Mouse (Mus musculus) heart, postnatal 0 days (tissue): ENCODE data around the gene Hsf2bp. TPM values are rescaled to one million over a fixed set of nuclear protein-coding genes. Genes with fewer than 3 reads are reported as not detected.

ENCODE experiments used
- ATAC-seq: fragments of 200-750 bp; cut with Nextera tagmentation; 2 replicates; pipeline ENCODE4 v1.8.0; 2017; ENCODE audit warnings: low read depth, moderate number of reproducible peaks, moderate library complexity; ENCODE audit not compliant: insufficient read depth
- DNase-seq: peaks from one replicate; pipeline ENCODE4 v3.0.0-alpha.2; 2016; ENCODE audit warnings: low spot score
- H3K27ac ChIP-seq: fragments of 300-500 bp; sonication (generic); 2 replicates; pipeline ENCODE4 v1.5.1; 2014; ENCODE audit warnings: low read depth, mild to moderate bottlenecking
- H3K27me3 ChIP-seq: fragments of 300-500 bp; sonication (generic); 2 replicates; pipeline ENCODE4 v1.6.1; 2014; ENCODE audit warnings: low read length, mixed read lengths; ENCODE audit not compliant: control insufficient read depth, insufficient read depth
- H3K36me3 ChIP-seq: fragments of 300-500 bp; sonication (generic); replicated peaks from 2 replicates; pipeline ENCODE4 v1.6.1; 2014; ENCODE audit warnings: low read length, mixed read lengths; ENCODE audit not compliant: control insufficient read depth, insufficient read depth
- H3K4me1 ChIP-seq: fragments of 300-500 bp; sonication (generic); 2 replicates; pipeline ENCODE4 v1.6.1; 2014; ENCODE audit warnings: antibody characterized with exemption; ENCODE audit not compliant: control insufficient read depth, insufficient read depth
- H3K4me2 ChIP-seq: fragments of 300-500 bp; sonication (generic); 2 replicates; pipeline ENCODE4 v1.6.1; 2014; ENCODE audit warnings: low read depth, mild to moderate bottlenecking, low read length, moderate library complexity
- H3K4me3 ChIP-seq: fragments of 300-500 bp; sonication (generic); 2 replicates; pipeline ENCODE4 v1.5.1; 2014; ENCODE audit warnings: low read depth, low read length
- H3K9ac ChIP-seq: fragments of 300-500 bp; sonication (generic); replicated peaks from 2 replicates; pipeline ENCODE4 v1.6.1; 2014; ENCODE audit warnings: low read depth, low read length, mixed read lengths
- H3K9me3 ChIP-seq: fragments of 300-500 bp; sonication (generic); replicated peaks from 2 replicates; pipeline ENCODE4 v1.6.1; 2016; ENCODE audit warnings: low read length; ENCODE audit not compliant: control insufficient read depth
- CTCF ChIP-seq: IDR thresholded peaks from 2 replicates; pipeline ENCODE4 v1.5.1; 2016; ENCODE audit warnings: antibody characterized with exemption, control low read depth, low read depth
- EP300 ChIP-seq: IDR thresholded peaks from 2 replicates; pipeline ENCODE4 v1.6.1; 2016; ENCODE audit warnings: antibody characterized with exemption, low read depth
- WGBS: fragments of 180-500 bp; shearing (Covaris S2); extraction: QIAGEN DNeasy Blood & Tissue Kit; methylation state at CpG from one replicate; pipeline ENCODE4 v1.1.7; 2014; 5-methylcytosine and 5-hydroxymethylcytosine counted together
- polyA plus RNA-seq: library from polyadenylated mRNA; unstranded; fragments of >200 nt; fragmentation: Nextera tagmentation; extraction: Ambion mirVana; gene quantifications from 2 replicates; pipeline ENCODE4 v1.2.1, GENCODE M21; 2015
- total RNA-seq: library from RNA; depleted of rRNA; stranded (reverse); fragments of >200 nt; gene quantifications from 2 replicates; pipeline ENCODE4 v1.2.3, GENCODE M21; 2014; ENCODE audit warnings: low replicate concordance

Gene Hsf2bp
- total and polyA plus RNA-seq, 2 experiments from 2014 or later = 0.19 TPM; not detected in 1

- no peak overlapping the region for H3K4me2 ChIP-seq
- TF ChIP-seq EP300 (no peak), CTCF (no peak)
- WGBS = 84% methylated on average over 23 of the region's 23 CpGs
- ATAC-seq (no peak), DNase-seq (no peak)
- peaks cover 12% of the 10 kb centered on the region for H3K4me1 ChIP-seq
- H3K36me3 ChIP-seq = no peaks in the 10 kb centered on the region
- H3K27me3 ChIP-seq = no peaks in the 10 kb centered on the region
- H3K9me3 ChIP-seq = no peaks in the 10 kb centered on the region
- no peak overlapping the region for H3K27ac ChIP-seq
- no peak overlapping the region for H3K4me3 ChIP-seq
- no peak overlapping the region for H3K9ac ChIP-seq
Measured at GRCm38 (mm10) chr17:32034322-32034721, 1.8 kb downstream of the Hsf2bp start.

- Histone ChIP-seq H3K27me3 (no peaks in the 10 kb centered on the region), H3K27ac (no peak overlapping the region), H3K4me2 (no peak overlapping the region), H3K4me3 (no peak overlapping the region), H3K4me1 (peaks cover 4% of the 10 kb centered on the region; the same call in 1 of the 2 replicates), H3K9ac (no peak overlapping the region), H3K9me3 (no peaks in the 10 kb centered on the region), H3K36me3 (no peaks in the 10 kb centered on the region)
- WGBS = 71% methylated on average over 7 of the region's 7 CpGs
- no peak for TF ChIP-seq EP300
- no peak for TF ChIP-seq CTCF
- DNase-seq (no peak), ATAC-seq (no peak)
Measured at GRCm38 (mm10) chr17:32031684-32032083, 4.5 kb downstream of the Hsf2bp start.

GRCm38 (mm10) chr17:32028301-32028700 lies 7.8 kb downstream of the Hsf2bp start:
- no peak for ATAC-seq

GRCm38 (mm10) chr17:32027666-32028065 lies 8.5 kb downstream of the Hsf2bp start:
- Histone ChIP-seq H3K4me1 (0 out of 2 replicates have a peak, but pooled peaks cover 9% of the 10 kb centered on the region), H3K4me2 (no peak overlapping the region), H3K36me3 (no peaks in the 10 kb centered on the region), H3K9me3 (no peaks in the 10 kb centered on the region), H3K27ac (no peak overlapping the region), H3K27me3 (no peaks in the 10 kb centered on the region), H3K4me3 (no peak overlapping the region), H3K9ac (no peak overlapping the region)
- DNase-seq = peak; percentile 79
- no peak for ATAC-seq
- 29% methylated on average over 3 of the region's 3 CpGs for WGBS
- no peak for TF ChIP-seq EP300
- TF ChIP-seq CTCF = peak; percentile 66

More at GRCm38 (mm10) chr17:32028301-32028700, 7.8 kb downstream of the Hsf2bp start:
- DNase-seq = no peak
- H3K4me1 ChIP-seq = 0 out of 2 replicates have a peak, but pooled peaks cover 5% of the 10 kb centered on the region
- no peaks in the 10 kb centered on the region for H3K27me3 ChIP-seq
- H3K4me2 ChIP-seq = no peak overlapping the region
- WGBS = 66% methylated on average over 3 of the region's 3 CpGs
- no peaks in the 10 kb centered on the region for H3K9me3 ChIP-seq
- no peak for TF ChIP-seq CTCF
- no peak for TF ChIP-seq EP300
- H3K9ac ChIP-seq = no peak overlapping the region
- H3K4me3 ChIP-seq = no peak overlapping the region
- H3K36me3 ChIP-seq = no peaks in the 10 kb centered on the region
- H3K27ac ChIP-seq = no peak overlapping the region

GRCm38 (mm10) chr17:32025386-32025785 lies 10.8 kb downstream of the Hsf2bp start:
- DNase-seq (peak; percentile 73), ATAC-seq (peak; percentile 84)
- Histone ChIP-seq H3K27me3 (no peaks in the 10 kb centered on the region), H3K4me2 (no peak overlapping the region), H3K9me3 (no peaks in the 10 kb centered on the region), H3K4me1 (0 out of 2 replicates have a peak, but pooled peaks cover 9% of the 10 kb centered on the region), H3K4me3 (no peak overlapping the region), H3K9ac (no peak overlapping the region), H3K36me3 (no peaks in the 10 kb centered on the region), H3K27ac (no peak overlapping the region)
- WGBS = 5% methylated on average over 2 of the region's 2 CpGs
- TF ChIP-seq EP300 = no peak
- peak; percentile 96 for TF ChIP-seq CTCF

- WGBS = 56% methylated on average over 5 of the region's 5 CpGs
Measured at GRCm38 (mm10) chr17:32024671-32025073, 11.5 kb downstream of the Hsf2bp start.

More at GRCm38 (mm10) chr17:32024671-32025073, 11.5 kb downstream of the Hsf2bp start:
- TF ChIP-seq EP300 (no peak), CTCF (no peak)
- H3K9ac ChIP-seq = no peak overlapping the region
- H3K27me3 ChIP-seq = no peaks in the 10 kb centered on the region
- H3K9me3 ChIP-seq = no peaks in the 10 kb centered on the region
- H3K36me3 ChIP-seq = no peaks in the 10 kb centered on the region
- H3K4me1 ChIP-seq = 0 out of 2 replicates have a peak, but pooled peaks cover 9% of the 10 kb centered on the region
- ATAC-seq (no peak), DNase-seq (no peak)
- H3K4me2 ChIP-seq = no peak overlapping the region
- no peak overlapping the region for H3K4me3 ChIP-seq
- no peak overlapping the region for H3K27ac ChIP-seq
